Mouse (Mus musculus): ENCODE results near the gene Slc6a20b. TPM values are rescaled to one million over a fixed set of nuclear protein-coding genes. Genes with fewer than 3 reads are reported as not detected.

Gene Slc6a20b
- total and polyA plus RNA-seq, 2 experiments from 2014 or later, result 0.10 TPM; not detected in 1

DNA sequence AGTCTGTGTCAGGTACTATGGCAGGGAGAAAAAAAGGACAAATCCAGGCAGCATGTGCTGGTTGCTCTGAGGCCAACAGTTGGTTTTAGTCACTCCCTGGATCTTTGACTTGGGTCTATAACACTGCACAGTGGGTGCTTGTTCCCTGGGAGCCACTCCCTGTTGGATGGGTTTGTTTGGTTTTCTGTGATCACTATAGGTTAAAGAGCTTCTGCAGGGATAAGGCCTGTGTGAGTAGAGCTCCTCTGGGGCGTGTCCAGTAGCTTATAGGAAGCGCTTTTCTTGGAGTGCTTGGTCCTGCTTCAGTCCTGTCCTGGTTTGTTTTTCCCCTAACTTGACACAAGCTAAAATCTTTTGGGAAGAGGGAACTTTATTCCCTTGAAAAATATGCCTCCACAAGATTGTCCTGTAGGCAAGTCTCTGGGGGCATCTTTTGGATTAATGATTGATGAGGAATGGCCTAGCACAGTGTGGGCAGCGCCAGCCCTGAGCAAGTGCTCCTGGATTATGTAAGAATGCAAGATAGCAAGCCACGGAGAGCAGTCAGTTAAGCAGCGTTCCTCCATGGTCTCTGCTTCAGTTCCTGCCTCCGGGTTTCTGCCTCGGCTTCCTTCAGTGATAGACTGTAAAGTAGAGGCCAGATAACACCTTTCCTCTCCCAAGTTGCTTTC, 43.0 kb downstream of the Slc6a20b start:
- ATAC-seq (ENCODE audit: insufficient read depth, low read depth) (no peak), DNase-seq (ENCODE audit: low spot score) (no peak)
- H3K9me3 ChIP-seq (replicated peaks; ENCODE audit: control insufficient read depth, low read length), result no peaks in the 10 kb centered on the region
- no peak overlapping the region for H3K9ac ChIP-seq (replicated peaks; ENCODE audit: low read depth, low read length)
- no peak overlapping the region for H3K4me3 ChIP-seq (ENCODE audit: low read depth, low read length)
- H3K4me1 ChIP-seq (ENCODE audit: control insufficient read depth, insufficient read depth), result no peaks in the 10 kb centered on the region
- no peak overlapping the region for H3K4me2 ChIP-seq (ENCODE audit: low read depth, low read length)
- H3K27me3 ChIP-seq (ENCODE audit: control insufficient read depth, insufficient read depth, low read length), result no peaks in the 10 kb centered on the region
- TF ChIP-seq EP300 (IDR thresholded peaks at IDR 0.05; ENCODE audit: low read depth) (no peak), CTCF (IDR thresholded peaks at IDR 0.05; ENCODE audit: low read depth) (no peak)
- whole genome bisulfite sequencing, result 54% methylated on average over 7 of the region's 7 CpGs
- peaks cover 63% of the 10 kb centered on the region for H3K36me3 ChIP-seq (replicated peaks; ENCODE audit: control insufficient read depth, insufficient read depth, low read length)
- no peak overlapping the region for H3K27ac ChIP-seq (ENCODE audit: low read depth)

- no peak for ATAC-seq (ENCODE audit: insufficient read depth, low read depth)
- WGBS, result 84% methylated on average over 10 of the region's 10 CpGs
- no peak overlapping the region for H3K4me2 ChIP-seq (ENCODE audit: low read depth, low read length)
- no peak for DNase-seq (ENCODE audit: low spot score)
- no peaks in the 10 kb centered on the region for H3K4me1 ChIP-seq (ENCODE audit: control insufficient read depth, insufficient read depth)
- no peak overlapping the region for H3K27ac ChIP-seq (ENCODE audit: low read depth)
- H3K36me3 ChIP-seq (replicated peaks; ENCODE audit: control insufficient read depth, insufficient read depth, low read length), result peaks cover 49% of the 10 kb centered on the region
- no peak overlapping the region for H3K9ac ChIP-seq (replicated peaks; ENCODE audit: low read depth, low read length)
- H3K27me3 ChIP-seq (ENCODE audit: control insufficient read depth, insufficient read depth, low read length), result no peaks in the 10 kb centered on the region
- H3K4me3 ChIP-seq (ENCODE audit: low read depth, low read length), result no peak overlapping the region
- TF ChIP-seq CTCF (IDR thresholded peaks at IDR 0.05; ENCODE audit: low read depth), result no peak
- TF ChIP-seq EP300 (IDR thresholded peaks at IDR 0.05; ENCODE audit: low read depth), result no peak
- H3K9me3 ChIP-seq (replicated peaks; ENCODE audit: control insufficient read depth, low read length), result no peaks in the 10 kb centered on the region
Measured at GRCm38 (mm10) chr9:123577360-123578192, 54.8 kb downstream of the Slc6a20b start.

- Histone ChIP-seq H3K4me1 (ENCODE audit: control insufficient read depth, insufficient read depth) (no peaks in the 10 kb centered on the region), H3K9ac (replicated peaks; ENCODE audit: low read depth, low read length) (no peak overlapping the region), H3K36me3 (replicated peaks; ENCODE audit: control insufficient read depth, insufficient read depth, low read length) (peaks cover 83% of the 10 kb centered on the region), H3K4me2 (ENCODE audit: low read depth, low read length) (no peak overlapping the region), H3K27me3 (ENCODE audit: control insufficient read depth, insufficient read depth, low read length) (no peaks in the 10 kb centered on the region), H3K27ac (ENCODE audit: low read depth) (no peak overlapping the region), H3K4me3 (ENCODE audit: low read depth, low read length) (no peak overlapping the region), H3K9me3 (replicated peaks; ENCODE audit: control insufficient read depth, low read length) (no peaks in the 10 kb centered on the region)
- DNase-seq (ENCODE audit: low spot score) (no peak), ATAC-seq (ENCODE audit: insufficient read depth, low read depth) (no peak)
- WGBS, result 70% methylated on average over 3 of the region's 3 CpGs
- TF ChIP-seq EP300 (IDR thresholded peaks at IDR 0.05; ENCODE audit: low read depth) (no peak), CTCF (IDR thresholded peaks at IDR 0.05; ENCODE audit: low read depth) (no peak)
Measured at GRCm38 (mm10) chr9:123554599-123554998, 77.8 kb downstream of the Slc6a20b start.

Other genes with a start within 250 kb of the Slc6a20b start
- 128 and 143 TPM in 2 replicates for gene Limd1, start 153.9 kb downstream of the Slc6a20b start, total RNA-seq (2014; rRNA removed; ENCODE audit: low replicate concordance)
- gene Limd1, start 153.9 kb downstream of the Slc6a20b start, polyA plus RNA-seq (2015; fragmentation: Nextera tagmentation; extraction: Ambion mirVana), result 40.2 and 42.4 TPM in 2 replicates
- gene Sacm1l, start 102.8 kb downstream of the Slc6a20b start, total RNA-seq (2014; rRNA removed; ENCODE audit: low replicate concordance), result 29.9 and 32.9 TPM in 2 replicates
- gene Sacm1l, start 102.8 kb downstream of the Slc6a20b start, polyA plus RNA-seq (2015; fragmentation: Nextera tagmentation; extraction: Ambion mirVana), result 36.4 and 38.9 TPM in 2 replicates
- gene Ccr9, start 45.9 kb upstream of the Slc6a20b start, total RNA-seq (2014; rRNA removed; ENCODE audit: low replicate concordance), result 1.2 and 4.8 TPM in 2 replicates
- gene Ccr9, start 45.9 kb upstream of the Slc6a20b start, polyA plus RNA-seq (2015; fragmentation: Nextera tagmentation; extraction: Ambion mirVana), result 0.04 and 0.08 TPM in 2 replicates
- not detected in 2 replicates for gene Slc6a20a, start 46.3 kb upstream of the Slc6a20b start, total RNA-seq (2014; rRNA removed; ENCODE audit: low replicate concordance)
- gene Slc6a20a, start 46.3 kb upstream of the Slc6a20b start, polyA plus RNA-seq (2015; fragmentation: Nextera tagmentation; extraction: Ambion mirVana), result not detected in 2 replicates
- 11.2 and 28.4 TPM in 2 replicates for gene Lztfl1, start 85.1 kb upstream of the Slc6a20b start, total RNA-seq (2014; rRNA removed; ENCODE audit: low replicate concordance)
- 36.2 and 37.7 TPM in 2 replicates for gene Lztfl1, start 85.1 kb upstream of the Slc6a20b start, polyA plus RNA-seq (2015; fragmentation: Nextera tagmentation; extraction: Ambion mirVana)
- gene Cxcr6, start 173.9 kb upstream of the Slc6a20b start, total RNA-seq (2014; rRNA removed; ENCODE audit: low replicate concordance), result not detected in 2 replicates
- gene Cxcr6, start 173.9 kb upstream of the Slc6a20b start, polyA plus RNA-seq (2015; fragmentation: Nextera tagmentation; extraction: Ambion mirVana), result 0.14 and 0.30 TPM in 2 replicates
- gene Fyco1, start 219.3 kb upstream of the Slc6a20b start, total RNA-seq (2014; rRNA removed; ENCODE audit: low replicate concordance), result 62.5 and 82.7 TPM in 2 replicates
- gene Fyco1, start 219.3 kb upstream of the Slc6a20b start, polyA plus RNA-seq (2015; fragmentation: Nextera tagmentation; extraction: Ambion mirVana), result 35.3 and 40.9 TPM in 2 replicates
- gene Xcr1, start 229.5 kb upstream of the Slc6a20b start, total RNA-seq (2014; rRNA removed; ENCODE audit: low replicate concordance), result not detected in 2 replicates
- gene Xcr1, start 229.5 kb upstream of the Slc6a20b start, polyA plus RNA-seq (2015; fragmentation: Nextera tagmentation; extraction: Ambion mirVana), result 0.11 and 0.12 TPM in 2 replicates